Mouse (Mus musculus): ENCODE measurements around the gene Akap5.

The Akap5 gene

DNA sequence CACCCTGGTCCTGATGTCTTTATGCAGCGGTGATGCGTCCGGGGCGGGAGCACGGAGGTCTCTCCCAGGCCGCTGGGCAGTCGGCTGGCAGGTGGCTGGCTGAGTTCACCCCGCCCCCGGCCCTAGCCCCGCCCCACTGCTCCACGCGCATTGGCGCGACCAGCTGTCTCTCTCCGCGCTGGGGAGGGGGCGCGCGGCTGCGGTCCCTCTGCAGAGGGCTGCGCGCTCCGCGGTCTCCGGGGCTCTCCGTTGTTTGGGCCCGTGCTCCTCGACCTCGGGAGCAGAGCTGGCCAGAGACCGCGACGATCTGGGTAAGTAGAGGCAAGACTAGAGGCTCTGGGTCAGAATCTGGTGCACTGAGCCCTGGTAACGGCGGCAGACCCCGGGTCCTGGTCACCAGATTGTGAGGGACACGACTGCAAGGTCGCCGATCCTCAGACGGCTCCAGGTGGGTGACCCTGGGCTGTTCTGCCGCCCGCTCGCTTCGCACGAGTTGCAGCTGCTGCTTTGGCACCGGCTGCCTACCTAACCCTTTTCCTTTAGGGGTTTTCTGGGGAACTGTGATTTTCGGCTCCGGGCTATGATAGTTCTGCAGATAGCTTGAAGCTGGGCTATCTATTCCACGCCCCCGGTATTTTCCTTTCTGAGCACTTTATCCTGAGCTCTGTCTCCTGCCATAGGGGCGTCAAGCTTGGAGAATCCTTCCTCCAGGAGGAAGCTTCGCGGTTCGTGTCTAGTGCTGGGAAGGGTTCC, at the start of gene Akap5:
Gene Akap5 (plus strand): TSS at position 213 of the 753 bp plus-strand sequence.
- in situ Hi-C loops (cut with MboI, MseI) = no loop called here

DNA sequence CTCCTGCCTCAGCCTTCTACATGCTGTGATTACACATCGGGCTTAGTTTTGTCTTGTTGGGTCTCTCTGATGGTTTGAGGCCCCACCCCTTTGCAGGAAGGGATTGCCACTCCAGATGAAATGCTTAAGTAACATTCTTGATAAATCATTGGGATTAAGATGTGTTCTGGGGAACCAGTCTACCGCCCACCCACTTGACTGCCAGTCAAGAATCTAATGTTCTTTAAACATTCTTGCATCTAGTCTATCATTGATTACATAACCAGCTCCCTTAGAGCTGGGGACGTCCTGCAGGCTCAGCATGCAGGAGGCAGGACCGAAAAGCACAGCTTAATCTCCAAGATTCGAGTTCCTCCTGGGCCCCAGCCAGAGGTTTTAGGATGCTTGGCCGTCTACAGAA, 46.5 kb upstream of the Akap5 start:
- in situ Hi-C loops (cut with MboI, MseI) = no loop called here

DNA sequence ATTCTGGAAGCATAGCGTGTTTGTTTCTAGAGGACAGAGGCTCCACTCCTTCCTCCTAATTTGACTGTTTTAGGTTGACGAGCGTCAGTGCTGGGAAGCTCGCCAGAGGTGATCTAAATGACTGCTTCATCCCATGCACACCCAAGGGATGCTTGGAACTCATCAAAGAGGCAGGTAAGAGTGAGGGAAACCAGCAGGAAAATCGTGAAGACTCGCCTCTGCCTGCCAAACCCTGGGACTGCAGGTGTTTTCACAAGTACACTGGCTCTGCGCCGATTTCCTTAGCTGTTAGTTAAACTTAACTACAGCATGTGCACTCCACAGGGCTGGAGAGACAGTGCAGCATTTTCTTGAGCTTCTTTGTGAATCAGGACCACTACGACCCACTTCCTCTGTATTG, 44.1 kb upstream of the Akap5 start:
- in situ Hi-C loops (cut with MboI, MseI) = no loop called here

DNA sequence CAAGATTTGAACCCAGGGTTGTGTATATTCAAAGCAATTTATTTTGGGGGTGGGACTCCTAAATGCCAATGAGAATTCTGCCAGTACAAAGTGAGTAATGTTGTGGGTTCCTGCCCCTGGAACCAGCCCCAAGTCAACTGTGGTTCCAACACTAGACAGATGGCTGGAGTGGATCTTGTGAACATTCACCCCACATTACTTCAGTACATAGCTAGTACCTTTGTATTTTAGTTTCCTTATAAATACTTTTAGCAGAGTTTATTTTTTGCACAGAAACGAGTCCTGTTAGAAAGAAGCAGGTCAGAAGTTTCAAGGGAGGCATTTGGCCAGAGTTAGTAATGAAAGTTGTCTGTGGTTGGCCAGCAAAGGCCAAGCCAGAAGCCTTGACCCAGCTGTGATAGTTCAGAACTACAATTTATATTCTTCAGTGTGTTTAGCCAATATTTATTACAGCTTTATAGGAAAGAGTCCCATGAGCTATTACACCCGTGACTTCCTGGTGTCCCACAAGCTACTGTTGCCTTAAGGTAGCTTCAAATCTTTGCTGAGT, 43.5 kb upstream of the Akap5 start:
- in situ Hi-C loops (cut with MboI, MseI) = no loop called here

DNA sequence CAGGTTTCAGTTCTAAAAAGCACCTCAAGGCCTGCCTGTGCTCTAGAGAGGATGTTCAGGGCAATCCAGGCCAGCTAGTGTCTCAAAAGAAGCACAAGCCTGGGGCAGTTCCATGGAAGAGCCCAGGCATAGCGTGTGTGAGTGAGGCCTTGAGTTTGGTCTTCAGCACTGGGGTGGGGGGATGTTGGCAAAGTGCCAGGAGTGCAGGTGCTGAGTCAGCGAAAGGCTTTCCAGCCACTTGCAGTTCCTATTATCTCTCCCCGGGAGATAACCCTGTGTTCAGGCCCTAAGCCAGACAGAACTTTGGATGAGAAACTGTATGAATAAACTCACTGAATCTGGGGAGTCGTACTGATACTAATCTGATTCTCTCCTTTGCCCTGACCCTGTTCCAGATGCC, 42.6 kb upstream of the Akap5 start:
- in situ Hi-C loops (cut with MboI, MseI) = no loop called here

DNA sequence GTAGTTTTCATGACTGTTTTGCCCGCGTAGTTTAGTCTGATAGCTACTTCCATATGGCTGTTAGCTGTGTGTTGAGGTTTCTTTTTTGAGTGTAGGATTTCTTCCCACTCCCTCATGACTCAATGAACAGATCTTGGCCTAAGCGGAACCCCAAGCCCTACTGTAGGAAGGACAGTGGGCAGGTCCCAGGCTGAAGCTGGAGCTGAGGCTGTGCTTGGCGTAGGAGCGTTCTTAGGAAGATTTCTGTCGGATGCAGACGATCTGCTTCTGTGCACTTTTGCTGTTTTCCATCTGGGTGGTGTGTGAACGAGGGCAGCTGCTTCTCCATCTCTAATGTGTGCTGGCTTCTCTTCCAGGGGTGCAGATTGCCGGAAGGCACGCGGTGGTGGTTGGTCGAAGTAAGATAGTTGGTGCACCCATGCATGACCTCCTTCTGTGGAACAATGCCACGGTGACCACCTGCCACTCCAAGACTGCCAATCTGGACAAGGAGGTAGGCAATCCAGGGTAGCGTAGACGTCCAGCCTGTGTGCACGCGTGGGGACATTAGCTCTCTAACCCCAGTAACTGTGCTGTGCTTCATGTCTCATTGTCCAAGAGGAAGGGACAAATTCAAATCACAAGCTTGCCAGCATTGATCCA, 42.0 kb upstream of the Akap5 start:
- in situ Hi-C loops (cut with MboI, MseI) = no loop called here

DNA sequence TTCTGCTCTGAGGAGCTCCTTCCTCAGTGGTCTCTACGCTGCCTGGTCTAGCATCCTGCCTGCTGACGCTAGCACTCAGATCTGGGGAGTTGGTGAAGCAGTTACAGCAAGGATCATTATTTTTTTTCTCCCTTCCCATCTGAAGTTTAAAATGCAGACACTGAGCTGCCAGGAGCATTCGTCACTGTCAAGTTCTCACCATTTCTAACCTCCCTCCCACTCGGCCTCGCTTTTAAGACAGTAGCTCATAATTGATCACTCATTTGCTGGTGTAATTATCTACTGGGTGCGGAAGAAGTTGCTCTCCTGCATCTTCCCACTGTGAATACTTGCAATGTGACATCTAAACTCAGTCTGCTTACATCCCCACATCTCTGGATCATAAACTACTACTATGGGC, 39.3 kb upstream of the Akap5 start:
- in situ Hi-C loops (cut with MboI, MseI) = no loop called here

DNA sequence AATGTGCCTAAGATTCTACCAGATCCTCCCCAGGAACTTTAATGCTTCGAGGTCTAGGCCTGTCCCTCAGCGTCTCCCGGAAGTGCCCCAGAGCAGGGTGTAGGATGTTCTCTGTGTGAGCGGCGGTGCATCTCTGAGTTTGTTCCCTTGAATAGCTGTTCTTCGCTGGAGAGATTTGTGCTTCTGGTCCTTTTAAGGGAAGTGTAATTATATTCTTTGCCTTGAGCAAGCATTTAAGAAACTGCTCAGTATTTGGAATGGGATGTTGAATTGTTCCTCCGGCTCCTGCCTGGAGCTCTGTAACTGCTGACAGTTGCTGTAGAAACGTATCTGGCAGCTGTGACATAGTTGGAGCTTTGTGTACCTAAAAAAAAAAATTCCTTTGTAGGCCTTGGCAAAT, 36.7 kb upstream of the Akap5 start:
- in situ Hi-C loops (cut with MboI, MseI) = no loop called here

DNA sequence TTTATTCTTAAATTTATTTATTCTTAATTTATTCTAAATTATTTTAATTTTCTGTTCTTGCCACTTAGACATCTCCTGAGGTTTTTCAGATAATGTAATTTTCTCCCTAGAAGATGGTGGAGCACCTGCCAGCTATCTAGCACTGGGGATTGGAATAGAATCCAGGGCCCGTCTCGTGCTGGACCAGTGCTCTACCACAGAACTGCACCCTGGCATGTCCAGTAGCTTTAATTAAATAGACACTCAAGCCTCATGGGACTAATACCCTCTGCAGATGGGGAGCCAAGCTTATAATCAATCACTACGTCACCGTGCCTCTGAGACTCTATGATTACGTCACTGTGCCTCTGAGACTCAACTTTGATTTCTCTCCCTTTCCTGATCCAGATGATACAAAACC, 36.2 kb upstream of the Akap5 start:
- in situ Hi-C loops (cut with MboI, MseI) = no loop called here

DNA sequence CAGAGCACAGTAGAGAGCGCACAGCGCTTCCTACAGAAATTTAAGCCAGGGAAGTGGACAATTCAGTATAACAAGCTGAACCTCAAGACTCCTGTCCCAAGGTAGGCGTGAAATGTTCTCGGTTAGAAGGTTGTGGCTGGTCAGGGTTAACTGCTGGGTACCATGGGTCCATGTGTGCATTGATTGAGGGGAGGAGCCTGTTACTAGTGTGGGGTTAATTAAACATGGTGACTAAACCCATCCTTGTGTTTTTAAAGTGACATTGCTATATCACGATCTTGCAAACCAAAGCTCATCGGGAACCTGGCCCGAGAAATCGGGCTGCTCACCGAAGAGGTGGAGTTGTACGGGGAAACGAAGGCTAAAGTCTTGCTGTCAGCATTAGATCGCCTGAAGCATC, 35.3 kb upstream of the Akap5 start:
- in situ Hi-C loops (cut with MboI, MseI) = no loop called here

DNA sequence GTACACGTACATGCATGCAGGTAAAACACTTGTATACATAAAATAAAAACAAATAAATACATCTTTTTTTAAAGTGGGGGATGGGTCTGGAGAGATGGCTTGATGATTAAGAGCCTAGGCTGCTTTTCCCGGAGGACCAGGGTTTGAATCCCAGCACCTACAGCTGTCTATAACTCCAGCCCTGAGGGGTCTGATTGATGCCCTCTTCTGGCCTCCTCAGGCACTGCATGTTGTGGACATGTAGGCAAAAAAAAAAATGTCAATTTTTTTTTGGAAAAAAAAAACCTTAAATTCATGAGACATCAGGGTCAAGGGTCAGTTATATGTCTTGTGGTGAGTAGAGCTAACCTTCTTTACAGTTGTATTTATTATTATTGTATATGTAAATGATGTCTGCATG, 34.4 kb upstream of the Akap5 start:
- in situ Hi-C loops (cut with MboI, MseI) = no loop called here

DNA sequence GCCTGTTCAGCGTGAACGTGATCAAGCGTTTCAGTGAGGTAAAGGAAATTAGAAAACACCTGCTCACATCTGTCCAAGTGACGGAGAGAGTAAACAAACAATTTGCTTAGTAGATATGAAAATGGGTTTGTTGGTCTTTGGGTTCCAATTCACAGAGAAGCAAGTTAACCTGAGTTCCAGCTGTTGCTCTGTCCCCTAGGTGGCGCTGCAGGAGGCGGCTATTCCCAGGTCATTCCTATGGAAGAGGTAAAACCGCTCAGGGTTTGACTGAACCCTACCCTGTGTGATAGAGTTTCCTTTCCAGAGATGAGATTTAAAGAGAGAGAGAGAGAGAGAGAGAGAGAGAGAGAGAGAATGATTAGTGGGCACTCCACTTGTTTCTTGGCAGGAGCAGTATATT, 31.5 kb upstream of the Akap5 start:
- in situ Hi-C loops (cut with MboI, MseI) = no loop called here

DNA sequence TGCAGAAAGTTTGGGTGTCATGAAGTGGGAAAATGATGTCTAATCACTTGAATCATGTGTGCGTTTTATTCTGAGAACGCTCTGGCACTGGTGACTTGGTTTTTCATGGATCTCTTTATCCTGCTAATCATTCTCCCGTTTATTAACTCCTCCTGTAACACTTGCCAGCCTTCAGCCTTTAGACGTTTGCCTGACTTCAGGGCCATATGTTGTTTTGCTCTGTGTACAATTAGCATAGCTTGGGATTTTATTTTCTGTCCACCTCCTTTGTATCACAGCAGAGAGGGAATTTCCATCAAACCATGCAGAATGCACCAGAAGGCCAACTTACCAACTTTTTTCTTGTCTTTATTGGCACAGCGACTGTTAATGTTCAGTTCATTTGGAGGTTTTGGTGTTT, 26.9 kb upstream of the Akap5 start:
- in situ Hi-C loops (cut with MboI, MseI) = no loop called here

DNA sequence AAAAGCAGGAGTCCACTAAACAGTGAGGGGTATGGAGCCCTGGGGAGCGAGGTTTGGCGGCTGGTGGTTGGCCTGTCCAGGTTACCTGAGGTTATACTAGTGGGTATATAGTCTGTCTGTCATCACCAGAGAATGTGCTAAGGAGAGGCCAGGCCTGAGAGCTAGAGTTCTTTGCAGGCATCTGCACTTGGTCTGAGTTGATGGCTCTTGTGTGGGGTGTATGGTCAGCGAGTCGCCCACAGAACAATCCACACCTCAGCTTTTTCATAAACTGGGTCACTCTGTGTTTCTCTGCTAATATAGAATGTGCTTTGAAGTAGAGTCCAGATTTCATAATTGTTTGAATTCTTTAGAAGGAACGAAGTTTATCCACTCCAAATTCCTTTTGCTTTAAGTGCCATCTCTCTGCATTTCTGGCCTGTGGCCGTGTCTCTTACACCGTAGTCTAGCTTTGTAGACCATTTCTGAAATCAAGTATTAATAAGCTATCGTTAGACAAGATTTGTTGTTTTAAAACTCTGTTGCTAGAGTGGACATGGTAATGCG, 25.3 kb upstream of the Akap5 start:
- in situ Hi-C loops (cut with MboI, MseI) = no loop called here

DNA sequence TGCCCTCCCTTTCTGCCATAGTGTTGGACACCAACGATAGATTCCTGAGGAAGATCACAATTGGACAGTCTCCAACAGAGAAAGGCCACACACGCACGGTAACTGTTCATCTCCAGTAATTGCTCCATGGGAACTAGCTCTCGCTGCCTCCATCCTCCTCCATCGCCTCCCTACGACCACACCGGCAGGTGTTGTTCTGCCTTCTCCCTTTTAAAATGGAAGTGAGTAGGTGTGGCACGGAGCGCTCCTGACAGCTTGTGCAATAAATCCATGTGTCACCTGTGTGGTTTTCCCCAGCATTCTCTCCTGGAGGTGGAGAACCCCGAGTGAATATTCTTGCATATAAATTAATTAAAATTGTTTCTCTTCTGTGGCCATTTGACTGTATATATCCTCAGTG, 24.3 kb upstream of the Akap5 start:
- in situ Hi-C loops (cut with MboI, MseI) = no loop called here

DNA sequence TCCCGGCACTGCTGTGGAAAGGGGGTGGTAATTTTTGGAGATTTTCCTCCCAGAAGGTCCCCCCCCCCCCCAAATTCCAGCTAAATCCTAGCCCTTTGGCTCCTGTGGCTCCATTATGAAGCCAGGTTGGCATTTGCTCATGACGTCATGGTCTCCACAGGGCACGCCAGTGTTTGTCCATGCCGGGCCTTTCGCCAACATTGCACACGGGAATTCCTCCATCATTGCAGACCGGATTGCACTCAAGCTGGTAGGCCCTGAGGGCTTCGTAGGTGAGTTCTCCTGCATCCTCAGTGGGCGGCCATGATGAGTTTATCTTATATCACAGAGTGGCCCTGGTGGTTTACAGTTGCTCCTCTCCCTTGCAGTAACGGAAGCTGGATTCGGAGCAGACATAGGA, 21.2 kb upstream of the Akap5 start:
- in situ Hi-C loops (cut with MboI, MseI) = no loop called here

DNA sequence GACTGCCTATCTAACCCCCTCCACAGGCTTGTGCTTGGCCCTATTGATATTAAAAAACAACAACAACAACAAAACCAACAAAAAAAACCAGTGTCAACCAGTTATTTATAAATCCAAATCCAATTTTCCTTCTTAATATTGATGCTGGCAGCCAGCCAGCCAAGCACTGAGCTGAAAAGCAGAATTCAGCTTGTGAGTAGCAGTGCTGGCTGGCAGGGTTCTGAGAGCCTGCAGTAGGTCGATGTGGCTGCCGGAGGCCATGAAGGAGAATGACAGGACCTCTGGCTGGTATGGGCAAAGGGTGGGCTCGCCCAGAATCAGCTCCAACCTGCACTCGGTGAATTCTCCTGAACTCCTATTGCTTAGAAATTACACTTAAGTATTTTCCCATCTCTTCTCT, 20.5 kb upstream of the Akap5 start:
- in situ Hi-C loops (cut with MboI, MseI) = no loop called here

DNA sequence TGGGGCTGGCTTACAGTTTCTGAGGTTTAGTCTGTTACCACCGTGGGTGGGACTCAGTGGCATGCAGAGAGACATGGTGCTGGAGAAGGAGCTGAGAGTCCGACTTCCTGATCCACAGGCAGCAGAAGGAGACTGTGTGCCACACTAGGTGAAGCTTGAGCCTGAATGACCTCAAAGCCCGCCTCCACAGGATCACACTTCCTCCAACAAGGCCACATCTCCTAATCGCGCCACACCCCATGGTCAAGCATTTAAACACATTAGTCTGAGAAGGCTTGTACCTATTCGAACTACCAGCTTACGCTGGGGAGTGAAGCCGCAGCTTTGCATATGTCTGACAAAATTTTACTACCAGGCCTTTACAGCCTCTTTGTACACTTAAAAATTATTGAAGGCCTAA, 19.6 kb upstream of the Akap5 start:
- in situ Hi-C loops (cut with MboI, MseI) = no loop called here

DNA sequence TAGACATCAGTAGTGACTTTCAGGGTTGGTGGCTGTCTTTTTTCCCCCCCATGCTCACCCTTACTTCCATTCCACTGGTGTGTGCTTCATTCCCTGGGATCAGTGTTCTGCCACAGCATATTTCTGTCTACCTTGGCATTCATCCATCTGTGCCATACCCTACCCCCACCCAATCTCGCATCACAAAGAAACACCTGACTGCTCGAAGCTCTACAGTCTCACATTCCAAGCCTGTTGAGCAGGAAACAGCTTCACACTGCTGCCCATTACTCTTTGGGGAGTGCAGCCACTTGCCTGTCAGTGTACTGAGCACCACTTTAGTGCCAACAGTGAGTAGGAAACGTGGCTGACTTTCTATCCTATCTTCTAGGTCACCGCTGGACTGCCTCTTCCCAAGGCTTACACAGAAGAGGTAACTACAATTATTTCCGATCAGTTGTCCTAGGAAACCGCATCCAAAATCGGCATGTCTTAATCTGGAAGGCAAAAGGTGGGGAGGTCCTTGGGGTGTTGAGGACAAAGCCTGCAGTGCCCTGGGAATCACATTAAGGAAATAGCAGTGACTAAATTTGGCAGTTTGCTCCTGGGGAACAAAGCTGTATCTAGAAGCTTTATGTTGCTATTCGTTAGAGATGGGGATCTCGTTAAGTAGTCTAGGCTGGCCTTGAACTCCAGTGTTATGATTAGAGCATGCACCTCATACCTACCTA, 17.7 kb upstream of the Akap5 start:
- in situ Hi-C loops (cut with MboI, MseI) = no loop called here

DNA sequence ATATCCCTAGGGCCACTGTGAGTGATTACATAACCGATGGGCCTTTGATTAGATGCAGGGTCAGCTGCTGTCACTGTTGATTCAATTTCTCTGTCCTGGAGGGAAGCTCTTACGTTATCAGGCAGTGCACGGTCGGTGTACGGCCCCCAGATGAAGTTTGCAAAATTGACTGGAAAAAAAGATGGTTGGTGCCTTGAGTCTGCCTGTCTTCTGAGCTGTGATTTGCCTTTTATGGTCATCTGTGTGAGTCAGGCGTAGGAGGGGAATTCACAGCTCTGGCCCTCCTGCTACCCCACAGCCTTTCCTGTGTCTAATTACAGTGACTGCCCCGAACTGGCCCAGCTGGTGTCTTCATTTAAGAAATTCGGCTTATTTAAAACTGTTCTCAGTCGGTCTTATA, 16.7 kb upstream of the Akap5 start:
- in situ Hi-C loops (cut with MboI, MseI) = no loop called here

DNA sequence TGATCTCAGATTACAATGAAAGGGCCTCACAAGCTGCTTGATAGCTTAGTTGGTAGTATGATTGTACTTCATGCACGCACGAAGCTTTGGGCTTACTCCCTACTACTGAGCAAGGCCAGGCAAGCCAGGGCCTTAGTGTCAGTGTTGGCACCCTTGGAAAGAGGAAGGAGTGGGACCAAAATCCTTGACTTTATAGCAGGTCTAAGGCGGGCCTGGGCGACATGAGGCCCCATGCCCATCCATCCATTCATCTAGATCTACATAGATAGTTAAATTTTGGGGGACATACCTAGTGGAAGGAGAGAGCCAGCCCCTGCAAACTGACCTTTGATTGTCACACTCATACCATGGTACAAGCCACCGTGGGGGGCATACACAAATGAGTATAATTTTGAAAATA, 16.3 kb upstream of the Akap5 start:
- in situ Hi-C loops (cut with MboI, MseI) = no loop called here

DNA sequence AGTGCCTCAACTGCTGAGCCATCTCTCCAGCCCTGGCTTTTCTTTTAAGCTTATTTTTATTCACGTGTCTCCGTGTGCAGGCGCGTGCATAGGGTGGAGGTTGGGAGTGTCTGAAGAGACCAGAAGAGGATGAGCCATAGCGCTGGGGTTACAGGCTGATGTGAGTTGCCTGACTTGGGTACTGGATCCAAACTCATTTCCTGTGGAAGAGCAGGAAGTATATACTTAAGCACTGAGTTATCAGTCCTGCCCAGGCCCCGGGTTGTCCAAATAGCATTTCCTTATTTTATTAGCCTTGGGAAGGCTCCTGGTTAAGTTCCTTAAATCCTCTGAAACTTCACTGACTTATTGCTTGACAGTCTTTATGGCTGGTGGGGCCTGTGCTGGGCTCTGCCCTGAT, 14.7 kb upstream of the Akap5 start:
- in situ Hi-C loops (cut with MboI, MseI) = no loop called here
